Mouse (Mus musculus): ENCODE measurements at regions not wholly inside any gene's neighbourhood (a gene's known extent, or its start where the extent isn't known, plus 50 kb on each side); places are given as distances from the start of the nearest gene placed in this dataset.

DNA sequence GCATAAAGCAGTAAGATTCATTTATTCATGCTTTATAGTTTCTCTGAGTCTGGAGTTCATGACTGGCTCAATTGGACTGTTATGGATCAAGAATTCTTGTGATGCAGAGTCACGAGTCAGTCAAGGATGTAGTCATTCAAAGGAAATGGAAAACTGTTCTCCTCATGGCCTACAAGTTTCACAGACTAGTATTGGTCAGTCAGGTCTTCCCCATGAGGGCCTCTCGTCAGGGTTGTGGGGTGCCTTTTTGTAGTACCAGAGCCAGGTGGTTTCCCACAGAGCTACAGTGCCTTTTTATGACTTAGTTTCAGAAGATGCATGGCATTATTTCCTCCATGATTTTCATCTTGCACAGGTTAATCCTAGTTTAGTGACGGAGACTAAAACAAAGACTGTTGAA lies 307.9 kb upstream of the Cited2 start:
- H3K4me1 ChIP-seq (replicated peaks), result no peaks in the 10 kb centered on the region
- ATAC-seq, result no peak
- no peaks in the 10 kb centered on the region for H3K27me3 ChIP-seq
- 89% methylated on average over 3 of the region's 3 CpGs for WGBS
- H3K4me3 ChIP-seq (replicated peaks), result no peak overlapping the region
- H3K9me3 ChIP-seq, result no peaks in the 10 kb centered on the region
- H3K36me3 ChIP-seq, result no peaks in the 10 kb centered on the region
- no peak overlapping the region for H3K4me2 ChIP-seq (replicated peaks)
- no peak overlapping the region for H3K9ac ChIP-seq (replicated peaks)
- no peak overlapping the region for H3K27ac ChIP-seq

DNA sequence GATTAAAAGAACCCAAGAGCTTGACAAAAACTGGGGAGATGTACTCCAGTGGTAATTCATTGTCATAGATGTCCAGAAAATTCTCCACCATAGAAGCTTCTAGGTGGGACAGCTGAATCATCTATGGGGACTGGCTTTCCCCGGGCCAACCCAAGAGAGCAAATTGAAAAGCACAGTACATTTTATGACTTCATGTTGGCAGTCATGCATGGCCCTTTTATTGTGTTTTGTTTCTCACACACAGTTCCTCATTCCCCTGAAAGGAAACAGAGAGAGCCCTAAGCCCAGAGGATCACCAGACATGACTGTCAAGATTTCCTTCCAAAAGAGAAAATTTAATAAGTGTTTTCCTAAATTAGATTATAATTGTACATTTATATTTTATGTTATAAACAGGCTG lies 306.9 kb upstream of the Cited2 start:
- no peak for ATAC-seq
- 92% methylated on average over 1 of the region's 1 CpGs for WGBS
- no peaks in the 10 kb centered on the region for H3K9me3 ChIP-seq

DNA sequence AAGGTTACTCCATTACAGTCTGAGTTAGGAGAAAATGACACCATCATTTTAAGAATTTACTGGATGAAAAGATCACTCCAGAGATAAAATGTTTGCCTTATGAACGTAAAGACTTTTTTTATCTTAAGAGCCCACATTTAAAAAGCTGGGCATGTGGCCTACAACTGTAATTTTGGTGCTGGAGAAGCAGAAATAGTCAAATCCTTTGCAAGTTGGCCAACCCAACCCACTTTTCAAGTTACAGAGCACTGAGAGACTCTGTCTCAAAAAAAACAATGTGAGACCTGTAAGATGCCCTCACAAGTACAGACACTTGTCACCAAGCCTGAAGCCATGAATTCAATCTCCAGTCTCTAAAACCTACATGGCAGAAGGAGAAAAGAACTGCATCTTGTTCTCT lies 305.6 kb upstream of the Cited2 start:
- H3K27me3 ChIP-seq, result no peaks in the 10 kb centered on the region
- no peak overlapping the region for H3K4me3 ChIP-seq (replicated peaks)
- no peaks in the 10 kb centered on the region for H3K4me1 ChIP-seq (replicated peaks)
- no peaks in the 10 kb centered on the region for H3K9me3 ChIP-seq
- H3K9ac ChIP-seq (replicated peaks), result no peak overlapping the region
- no peak for ATAC-seq
- 94% methylated on average over 1 of the region's 1 CpGs for WGBS
- H3K27ac ChIP-seq, result no peak overlapping the region
- H3K36me3 ChIP-seq, result no peaks in the 10 kb centered on the region
- no peak overlapping the region for H3K4me2 ChIP-seq (replicated peaks)

More for the DNA sequence above, 306.9 kb upstream of the Cited2 start:
- H3K27ac ChIP-seq, result no peak overlapping the region
- no peak overlapping the region for H3K4me2 ChIP-seq (replicated peaks)
- H3K9ac ChIP-seq (replicated peaks), result no peak overlapping the region
- H3K4me1 ChIP-seq (replicated peaks), result no peaks in the 10 kb centered on the region
- no peak overlapping the region for H3K4me3 ChIP-seq (replicated peaks)
- no peaks in the 10 kb centered on the region for H3K27me3 ChIP-seq
- H3K36me3 ChIP-seq, result no peaks in the 10 kb centered on the region

DNA sequence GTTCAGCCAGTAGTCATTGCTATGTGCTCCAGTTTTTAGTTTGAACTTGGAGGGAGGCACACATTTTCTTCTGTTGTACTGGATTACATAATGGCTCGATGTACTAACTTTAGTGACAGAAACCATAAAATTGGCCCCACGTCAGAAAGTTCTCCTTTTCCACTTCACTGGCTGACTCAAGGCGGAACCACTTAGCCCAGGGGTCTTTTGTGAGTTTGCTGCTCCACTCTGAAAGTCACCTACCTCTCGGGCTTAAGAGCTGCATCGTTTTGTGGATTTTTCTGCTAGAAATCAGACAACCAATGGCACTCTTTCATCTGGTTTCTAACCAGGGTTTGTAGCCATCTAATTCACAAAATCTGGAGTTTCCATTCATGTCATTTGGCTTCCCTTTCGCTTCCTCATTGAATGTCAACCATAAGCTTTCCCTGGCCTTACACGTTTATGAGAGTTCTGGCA lies 304.8 kb upstream of the Cited2 start:
- H3K4me1 ChIP-seq (replicated peaks), result no peaks in the 10 kb centered on the region
- no peak for ATAC-seq
- no peaks in the 10 kb centered on the region for H3K36me3 ChIP-seq
- H3K27ac ChIP-seq, result no peak overlapping the region
- WGBS, result 72% methylated on average over 7 of the region's 7 CpGs
- H3K4me2 ChIP-seq (replicated peaks), result no peak overlapping the region
- H3K4me3 ChIP-seq (replicated peaks), result no peak overlapping the region
- H3K27me3 ChIP-seq, result no peaks in the 10 kb centered on the region
- no peaks in the 10 kb centered on the region for H3K9me3 ChIP-seq
- no peak overlapping the region for H3K9ac ChIP-seq (replicated peaks)

GRCm38 (mm10) chr10:17423584-17424278 lies 299.3 kb upstream of the Cited2 start:
- no peak overlapping the region for H3K9ac ChIP-seq (replicated peaks)
- H3K4me1 ChIP-seq (replicated peaks), result no peaks in the 10 kb centered on the region
- no peak overlapping the region for H3K4me2 ChIP-seq (replicated peaks)
- H3K4me3 ChIP-seq (replicated peaks), result no peak overlapping the region
- H3K9me3 ChIP-seq, result no peaks in the 10 kb centered on the region
- no peak overlapping the region for H3K27ac ChIP-seq
- no peaks in the 10 kb centered on the region for H3K36me3 ChIP-seq
- no peak for ATAC-seq
- WGBS, result 56% methylated on average over 4 of the region's 4 CpGs
- H3K27me3 ChIP-seq, result no peaks in the 10 kb centered on the region

DNA sequence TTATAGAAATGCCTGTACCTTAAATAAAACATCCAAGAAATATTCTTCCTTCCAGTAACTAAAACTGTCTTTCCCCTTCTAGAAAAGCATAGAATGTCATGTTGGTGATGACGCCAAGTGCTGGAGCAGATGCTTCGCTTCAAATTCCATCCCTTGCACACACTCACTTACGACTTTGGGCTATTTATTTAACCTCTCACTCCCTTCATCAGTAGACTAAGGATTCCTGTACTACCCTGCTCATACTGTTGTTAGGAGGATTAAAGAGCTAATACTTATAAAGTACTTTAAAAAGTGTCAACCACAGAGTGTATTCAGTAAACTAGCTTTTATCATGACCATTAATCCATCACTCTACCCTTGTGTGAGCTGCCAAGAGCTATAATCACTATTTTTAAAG lies 296.8 kb upstream of the Cited2 start:
- Histone ChIP-seq H3K27ac (no peak overlapping the region), H3K27me3 (no peaks in the 10 kb centered on the region), H3K9me3 (no peaks in the 10 kb centered on the region), H3K4me2 (replicated peaks) (no peak overlapping the region), H3K9ac (replicated peaks) (no peak overlapping the region), H3K36me3 (no peaks in the 10 kb centered on the region), H3K4me3 (replicated peaks) (no peak overlapping the region), H3K4me1 (replicated peaks) (no peaks in the 10 kb centered on the region)
- 92% methylated on average over 3 of the region's 3 CpGs for WGBS
- no peak for ATAC-seq

- no peak for ATAC-seq
- Histone ChIP-seq H3K27ac (no peak overlapping the region), H3K4me2 (replicated peaks) (no peak overlapping the region), H3K9ac (replicated peaks) (no peak overlapping the region), H3K9me3 (no peaks in the 10 kb centered on the region), H3K4me3 (replicated peaks) (no peak overlapping the region), H3K4me1 (replicated peaks) (no peaks in the 10 kb centered on the region), H3K36me3 (no peaks in the 10 kb centered on the region), H3K27me3 (no peaks in the 10 kb centered on the region)
Measured at GRCm38 (mm10) chr10:17427316-17427715, 295.7 kb upstream of the Cited2 start.

DNA sequence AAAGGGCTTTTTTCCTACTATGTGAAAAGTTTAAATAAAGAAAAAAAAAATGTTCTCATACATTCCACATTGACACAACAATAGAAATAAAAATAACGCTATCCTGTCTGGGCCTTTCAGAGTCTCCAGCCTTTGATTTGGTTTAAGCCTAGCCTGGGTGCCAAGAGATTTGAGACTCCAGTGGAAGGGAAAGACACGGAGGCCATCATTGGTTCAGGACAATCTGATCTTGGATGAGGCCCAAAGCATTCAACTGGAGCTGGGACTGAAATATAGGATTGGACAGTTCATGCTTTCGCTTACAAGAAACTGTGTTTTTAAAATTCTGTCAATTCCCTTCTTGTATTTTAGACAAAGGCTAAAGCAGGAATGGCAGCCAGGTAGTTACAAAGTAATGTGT lies 294.7 kb upstream of the Cited2 start:
- Histone ChIP-seq H3K27me3 (no peaks in the 10 kb centered on the region), H3K4me1 (replicated peaks) (no peaks in the 10 kb centered on the region), H3K9me3 (no peaks in the 10 kb centered on the region), H3K27ac (no peak overlapping the region), H3K9ac (replicated peaks) (no peak overlapping the region), H3K36me3 (no peaks in the 10 kb centered on the region), H3K4me3 (replicated peaks) (no peak overlapping the region), H3K4me2 (replicated peaks) (no peak overlapping the region)
- ATAC-seq, result no peak
- 83% methylated on average over 3 of the region's 3 CpGs for WGBS

DNA sequence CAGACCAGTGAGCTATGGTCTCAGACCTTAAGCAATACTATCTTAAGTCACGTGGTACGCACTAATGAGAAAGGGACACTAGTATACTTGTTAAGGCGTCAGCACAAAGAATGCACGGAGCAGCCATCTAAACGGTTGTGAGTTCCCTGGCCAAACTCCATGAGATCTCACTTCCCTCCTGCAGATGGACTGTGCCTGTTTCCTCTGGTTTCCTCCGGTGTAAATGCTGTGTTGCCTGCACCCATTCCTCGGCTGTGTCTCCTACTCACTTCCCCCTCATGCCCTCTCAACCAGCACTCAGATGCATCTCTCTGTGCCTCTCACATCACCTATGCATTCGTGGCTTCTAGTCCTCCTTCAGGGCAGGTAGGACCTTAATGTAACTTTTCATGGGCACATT lies 291.9 kb upstream of the Cited2 start:
- H3K27me3 ChIP-seq, result no peaks in the 10 kb centered on the region
- no peaks in the 10 kb centered on the region for H3K4me1 ChIP-seq (replicated peaks)
- no peak for ATAC-seq
- H3K9ac ChIP-seq (replicated peaks), result no peak overlapping the region
- H3K27ac ChIP-seq, result no peak overlapping the region
- H3K4me2 ChIP-seq (replicated peaks), result no peak overlapping the region
- no peaks in the 10 kb centered on the region for H3K36me3 ChIP-seq
- 87% methylated on average over 8 of the region's 8 CpGs for WGBS
- no peaks in the 10 kb centered on the region for H3K9me3 ChIP-seq
- no peak overlapping the region for H3K4me3 ChIP-seq (replicated peaks)

DNA sequence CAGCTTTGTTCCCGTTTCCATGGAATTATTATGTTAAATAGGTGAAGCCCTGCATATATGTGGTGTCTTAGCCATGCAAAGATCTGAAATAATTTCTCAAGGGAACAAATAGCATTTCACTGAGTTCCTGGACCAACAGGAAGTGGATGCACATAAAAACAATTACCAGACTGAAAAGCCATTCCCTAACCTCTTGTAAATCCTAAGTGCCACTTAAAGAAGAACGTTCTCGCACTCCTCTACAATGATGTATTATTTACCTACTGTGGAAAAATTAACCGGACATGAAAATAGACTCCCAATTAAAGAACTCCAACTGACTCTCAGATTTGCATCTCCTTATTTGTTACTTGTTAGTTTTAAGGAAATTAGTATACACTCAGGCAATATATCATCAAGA lies 288.9 kb upstream of the Cited2 start:
- no peak for ATAC-seq
- Histone ChIP-seq H3K27me3 (no peaks in the 10 kb centered on the region), H3K27ac (no peak overlapping the region), H3K9me3 (no peaks in the 10 kb centered on the region), H3K4me1 (replicated peaks) (no peaks in the 10 kb centered on the region), H3K4me2 (replicated peaks) (no peak overlapping the region), H3K4me3 (replicated peaks) (no peak overlapping the region), H3K9ac (replicated peaks) (no peak overlapping the region), H3K36me3 (no peaks in the 10 kb centered on the region)
- 71% methylated on average over 4 of the region's 4 CpGs for WGBS

DNA sequence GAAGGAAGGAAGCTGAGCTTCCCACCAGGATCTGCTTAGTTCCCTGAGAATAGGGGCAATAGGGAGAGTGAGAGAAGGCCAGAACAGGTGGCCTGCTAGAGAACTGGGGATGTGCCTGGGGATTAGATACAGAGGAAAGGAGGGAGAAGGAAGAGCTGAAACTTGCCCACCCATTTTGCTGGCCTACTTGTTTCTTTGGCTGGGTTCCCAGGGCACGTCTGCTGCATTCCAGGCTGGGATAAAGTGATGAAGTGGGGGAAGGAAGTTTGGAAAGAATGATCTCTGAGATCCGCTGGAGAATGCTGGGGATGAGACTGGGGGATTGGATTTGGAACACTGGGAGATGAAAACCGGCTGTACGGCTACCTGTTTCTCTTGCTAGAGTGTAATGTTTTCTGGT lies 272.8 kb upstream of the Cited2 start:
- H3K4me3 ChIP-seq (replicated peaks), result no peak overlapping the region
- no peaks in the 10 kb centered on the region for H3K36me3 ChIP-seq
- WGBS, result 82% methylated on average over 4 of the region's 4 CpGs
- H3K9me3 ChIP-seq, result no peaks in the 10 kb centered on the region
- no peak overlapping the region for H3K4me2 ChIP-seq (replicated peaks)
- no peaks in the 10 kb centered on the region for H3K27me3 ChIP-seq
- no peak for ATAC-seq
- no peak overlapping the region for H3K9ac ChIP-seq (replicated peaks)
- no peak overlapping the region for H3K27ac ChIP-seq
- no peaks in the 10 kb centered on the region for H3K4me1 ChIP-seq (replicated peaks)

DNA sequence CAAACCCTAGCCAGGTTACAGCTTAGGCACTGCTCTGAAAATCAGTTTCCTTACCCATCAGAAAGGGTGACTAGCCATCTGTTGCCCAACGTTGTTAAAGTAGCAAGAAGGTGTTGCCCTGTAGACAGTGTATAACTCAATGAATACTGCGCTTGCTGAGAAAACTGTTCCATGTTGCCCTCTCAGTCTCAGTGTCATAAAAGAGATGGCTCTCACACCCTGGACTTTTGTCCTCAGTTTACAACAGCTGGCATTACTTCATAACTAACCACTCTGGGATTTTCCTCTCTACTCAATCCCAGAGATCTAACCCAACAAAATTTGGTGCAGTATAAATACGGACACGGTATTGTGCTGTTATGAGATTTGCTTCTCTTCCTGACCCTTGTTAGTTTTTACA lies 252.1 kb upstream of the Cited2 start:
- Histone ChIP-seq H3K36me3 (no peaks in the 10 kb centered on the region), H3K9me3 (no peaks in the 10 kb centered on the region), H3K9ac (replicated peaks) (no peak overlapping the region), H3K4me2 (replicated peaks) (no peak overlapping the region), H3K4me1 (replicated peaks) (0 out of 2 replicates have a peak, but pooled peaks cover 4% of the 10 kb centered on the region), H3K27me3 (no peaks in the 10 kb centered on the region), H3K27ac (no peak overlapping the region), H3K4me3 (replicated peaks) (no peak overlapping the region)
- 90% methylated on average over 4 of the region's 4 CpGs for WGBS
- no peak for ATAC-seq

DNA sequence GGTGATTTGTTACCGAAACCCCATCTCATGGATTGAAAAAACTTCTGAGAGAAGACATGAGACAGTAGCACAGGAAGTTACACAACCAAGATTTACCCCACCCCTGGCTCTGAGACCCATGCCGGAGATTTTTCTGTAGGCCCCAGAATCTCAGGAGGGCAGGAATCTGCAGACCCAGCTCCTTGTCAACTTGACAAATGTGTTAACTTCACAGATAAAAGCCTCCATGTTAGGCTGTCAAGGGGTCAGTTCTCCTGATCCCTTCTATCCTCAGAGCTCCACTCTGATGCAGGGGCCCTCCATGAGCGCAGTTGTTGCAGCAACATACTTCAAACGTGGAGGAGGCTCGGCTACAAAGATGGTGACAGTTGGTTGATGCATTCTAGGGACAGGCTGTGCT lies 250.5 kb upstream of the Cited2 start:
- no peak for ATAC-seq
- 55% methylated on average over 5 of the region's 5 CpGs for WGBS
- Histone ChIP-seq H3K36me3 (no peaks in the 10 kb centered on the region), H3K4me2 (replicated peaks) (no peak overlapping the region), H3K4me3 (replicated peaks) (no peak overlapping the region), H3K27ac (no peak overlapping the region), H3K9ac (replicated peaks) (no peak overlapping the region), H3K27me3 (no peaks in the 10 kb centered on the region), H3K4me1 (replicated peaks) (0 out of 2 replicates have a peak, but pooled peaks cover 5% of the 10 kb centered on the region), H3K9me3 (no peaks in the 10 kb centered on the region)
